Mouse (Mus musculus): ENCODE measurements around the gene Rnd2. TPM values are rescaled to one million over a fixed set of nuclear protein-coding genes. Genes with fewer than 3 reads are reported as not detected.
A peak's percentile ranks its signal among the peaks of the same experiment; 100 is the strongest.
"Not testable (repeated sequence)": the region's sequence is repeated elsewhere in the genome, so short reads cannot be mapped to it uniquely, and the experiment has no call there.

The Rnd2 gene
- total RNA-seq, 2 experiments from 2014 or later: 145 to 159 TPM

DNA sequence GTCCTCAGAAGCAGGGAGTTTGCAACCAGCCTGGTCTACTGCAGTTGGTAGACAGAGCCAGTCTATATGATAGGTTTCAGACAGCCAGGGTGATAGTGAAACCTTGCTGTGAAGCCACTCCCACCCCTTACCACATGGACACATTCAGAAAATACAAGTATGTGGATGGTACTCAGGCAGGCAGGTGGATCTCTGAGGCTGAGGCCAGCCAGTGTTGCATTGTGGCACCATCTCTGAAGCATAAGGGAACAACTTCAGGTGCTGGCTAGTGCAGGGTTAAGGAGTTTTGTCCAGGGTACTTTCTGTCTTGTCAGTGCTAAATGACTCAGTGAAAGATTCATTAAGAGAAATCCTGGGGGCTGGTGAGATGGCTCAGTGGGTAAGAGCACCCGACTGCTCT, 18.5 kb upstream of the Rnd2 start:
- no peak for DNase-seq (ENCODE audit: extremely low spot score in 1 of 2, low spot score in 1 of 2)

DNA sequence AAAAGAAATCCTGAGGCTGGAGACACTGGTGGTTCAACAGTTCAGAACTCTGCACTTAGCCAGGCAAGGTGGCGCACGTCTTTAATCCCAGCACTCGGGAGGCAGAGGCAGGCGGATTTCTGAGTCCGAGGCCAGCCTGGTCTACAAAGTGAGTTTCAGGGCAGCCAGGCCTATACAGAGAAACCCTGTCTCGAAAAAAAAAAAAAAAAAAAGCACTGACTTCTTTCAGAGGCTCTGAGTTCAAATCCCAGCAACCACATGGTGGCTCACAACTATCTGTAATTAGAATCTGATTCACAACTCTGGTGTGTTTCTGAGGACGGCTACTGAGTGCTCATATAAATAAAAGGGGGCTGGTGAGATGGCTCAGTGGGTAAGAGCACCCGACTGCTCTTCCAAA, 17.9 kb upstream of the Rnd2 start:
- not testable (repeated sequence) for DNase-seq (ENCODE audit: extremely low spot score in 1 of 2, low spot score in 1 of 2)

DNA sequence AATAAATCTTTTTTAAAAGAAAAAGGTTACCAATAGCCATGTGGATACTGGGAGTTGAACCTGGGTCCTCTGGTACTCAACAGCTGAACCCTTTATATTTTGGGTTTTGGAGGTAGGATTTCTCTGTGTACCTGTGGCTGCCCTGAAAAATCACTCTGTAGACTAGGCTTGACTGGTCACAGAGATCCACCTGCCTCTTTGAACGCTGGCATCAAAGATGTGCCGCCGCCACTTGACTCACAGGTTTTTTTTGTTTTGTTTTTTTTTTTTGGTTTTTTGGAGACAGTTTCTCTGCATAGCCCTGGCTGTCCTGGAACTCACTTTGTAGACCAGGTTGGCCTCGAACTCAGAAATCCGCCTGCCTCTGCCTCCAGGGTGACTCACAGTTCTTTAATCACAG, 17.0 kb upstream of the Rnd2 start:
- DNase-seq (ENCODE audit: extremely low spot score in 1 of 2, low spot score in 1 of 2): no peak

DNA sequence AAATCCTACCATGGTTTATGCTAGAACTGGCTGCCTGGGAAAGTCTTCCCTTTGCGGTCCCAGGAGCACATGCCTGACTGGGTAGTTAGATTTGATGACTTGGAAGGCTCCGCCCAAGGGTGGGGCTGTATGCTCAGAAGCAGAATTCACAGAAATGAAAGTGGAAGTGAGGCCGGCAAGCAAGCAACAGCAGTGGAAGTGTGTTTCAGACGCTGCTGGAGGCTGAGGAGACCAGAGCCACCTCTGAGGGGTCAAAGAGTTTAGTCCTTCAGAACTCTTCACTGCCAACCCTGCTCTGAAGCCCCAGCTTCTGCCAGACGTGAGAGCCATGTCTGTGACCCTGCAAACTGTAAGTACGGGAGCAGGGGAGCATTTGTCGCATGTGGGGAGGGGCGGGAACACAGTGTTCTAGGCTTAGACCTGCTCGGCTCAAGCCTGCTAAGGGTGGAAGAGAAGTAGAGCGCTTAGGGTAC, 16.5 kb upstream of the Rnd2 start, which contains the start of gene Ifi35:
TSS of gene Ifi35 (plus strand) at position 134 of the 473 bp plus-strand sequence.
- DNase-seq (ENCODE audit: extremely low spot score in 1 of 2, low spot score in 1 of 2): no peak

GRCm38 (mm10) chr11:101448899-101449298, 15.9 kb upstream of the Rnd2 start:
- DNase-seq (ENCODE audit: extremely low spot score in 1 of 2, low spot score in 1 of 2): no peak

DNA sequence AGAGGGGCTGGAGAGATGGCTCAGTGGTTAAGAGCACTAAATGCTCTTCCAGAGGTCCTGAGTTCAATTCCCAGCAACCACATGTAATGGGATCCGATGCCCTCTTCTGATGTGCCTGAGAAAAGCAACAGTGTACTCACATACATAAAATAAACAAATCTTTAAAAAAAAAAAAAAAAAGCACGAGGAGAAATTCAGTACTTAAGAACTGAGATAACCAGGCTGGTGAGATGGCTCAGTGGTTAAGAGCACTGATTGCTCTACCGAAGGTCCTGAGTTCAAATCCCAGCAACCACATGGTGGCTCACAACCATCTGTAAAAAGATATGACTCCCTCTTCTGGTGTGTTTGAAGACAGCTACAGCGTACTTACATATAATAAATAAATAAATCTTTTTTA, 15.2 kb upstream of the Rnd2 start:
- DNase-seq (ENCODE audit: extremely low spot score in 1 of 2, low spot score in 1 of 2): not testable (repeated sequence)

GRCm38 (mm10) chr11:101450394-101450793, 14.4 kb upstream of the Rnd2 start:
- DNase-seq (ENCODE audit: extremely low spot score in 1 of 2, low spot score in 1 of 2): no peak

- no peak for DNase-seq (ENCODE audit: extremely low spot score in 1 of 2, low spot score in 1 of 2)
These were observed 13.3 kb upstream of the Rnd2 start for GRCm38 (mm10) chr11:101451536-101451935.

GRCm38 (mm10) chr11:101452093-101452774, 12.6 kb upstream of the Rnd2 start:
- DNase-seq (ENCODE audit: extremely low spot score in 1 of 2, low spot score in 1 of 2): no peak

GRCm38 (mm10) chr11:101454702-101455101, 10.1 kb upstream of the Rnd2 start:
- no peak for DNase-seq (ENCODE audit: extremely low spot score in 1 of 2, low spot score in 1 of 2)

GRCm38 (mm10) chr11:101455627-101456026, 9.2 kb upstream of the Rnd2 start:
- DNase-seq (ENCODE audit: extremely low spot score in 1 of 2, low spot score in 1 of 2): no peak

GRCm38 (mm10) chr11:101457631-101458030, 7.2 kb upstream of the Rnd2 start:
- DNase-seq (ENCODE audit: extremely low spot score in 1 of 2, low spot score in 1 of 2): no peak

DNA sequence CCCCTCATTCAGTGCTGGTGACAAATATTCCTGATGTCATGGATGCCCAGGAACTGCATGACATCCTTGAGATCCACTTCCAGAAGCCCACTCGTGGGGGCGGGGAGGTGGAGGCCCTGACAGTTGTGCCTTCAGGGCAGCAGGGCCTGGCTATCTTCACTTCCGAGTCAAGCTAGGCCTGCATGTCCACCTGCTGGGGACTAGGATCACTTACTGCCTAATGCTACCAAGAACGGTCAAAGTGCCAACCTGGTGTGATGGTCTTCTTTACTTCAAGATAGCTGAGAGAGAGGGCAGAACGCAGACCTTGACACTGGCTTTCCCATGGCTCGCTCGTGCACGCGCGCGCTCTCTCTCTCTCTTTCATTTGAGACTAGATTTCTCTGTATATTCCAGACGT, 6.6 kb upstream of the Rnd2 start:
- no peak for DNase-seq (ENCODE audit: extremely low spot score in 1 of 2, low spot score in 1 of 2)

DNA sequence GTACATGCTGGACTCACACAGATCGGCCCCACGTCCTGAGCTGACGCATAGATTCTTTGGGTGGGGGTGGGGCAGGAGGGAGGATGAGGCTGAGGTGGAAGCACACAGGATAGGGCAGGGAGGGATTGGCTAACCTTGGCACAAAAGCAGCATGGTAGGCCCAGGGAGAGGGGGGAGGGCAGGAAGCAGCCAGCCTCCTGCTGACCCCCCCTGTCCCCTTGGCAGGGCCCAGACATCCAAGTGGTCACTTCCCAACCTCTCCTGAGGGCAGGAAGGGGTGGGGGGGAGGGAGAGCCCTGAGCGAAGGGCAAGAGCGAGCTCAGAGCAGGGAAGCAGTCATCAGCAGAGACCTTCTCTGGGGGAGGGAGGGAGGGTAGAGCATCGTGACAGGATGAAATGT, 5.1 kb upstream of the Rnd2 start:
- no peak for DNase-seq (ENCODE audit: extremely low spot score in 1 of 2, low spot score in 1 of 2)

- no peak for DNase-seq (ENCODE audit: extremely low spot score in 1 of 2, low spot score in 1 of 2)
These were observed 4.5 kb upstream of the Rnd2 start for GRCm38 (mm10) chr11:101460321-101460720.

DNA sequence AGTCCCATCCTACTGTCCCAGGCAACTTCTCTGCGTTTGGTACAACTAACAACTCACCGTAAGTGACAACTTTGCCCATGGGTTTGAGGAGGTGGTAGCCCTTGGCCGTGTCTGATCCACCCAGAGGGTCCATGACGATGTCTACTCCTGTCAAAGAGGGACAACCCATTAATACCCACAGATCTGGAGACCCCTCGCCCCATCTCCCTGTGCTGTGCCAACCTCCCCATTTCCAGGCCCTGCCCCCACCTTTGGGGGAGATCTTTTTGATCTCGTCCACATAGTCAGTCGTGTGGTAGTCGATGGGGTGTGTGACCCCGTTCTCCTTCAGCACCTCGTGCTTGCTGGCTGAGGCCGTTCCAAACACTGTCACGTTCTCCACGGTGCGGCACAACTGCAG, 2.7 kb upstream of the Rnd2 start:
- no peak for DNase-seq (ENCODE audit: extremely low spot score in 1 of 2, low spot score in 1 of 2)

GRCm38 (mm10) chr11:101462583-101463440, 2.0 kb upstream of the Rnd2 start:
- no peak for DNase-seq (ENCODE audit: extremely low spot score in 1 of 2, low spot score in 1 of 2)

DNA sequence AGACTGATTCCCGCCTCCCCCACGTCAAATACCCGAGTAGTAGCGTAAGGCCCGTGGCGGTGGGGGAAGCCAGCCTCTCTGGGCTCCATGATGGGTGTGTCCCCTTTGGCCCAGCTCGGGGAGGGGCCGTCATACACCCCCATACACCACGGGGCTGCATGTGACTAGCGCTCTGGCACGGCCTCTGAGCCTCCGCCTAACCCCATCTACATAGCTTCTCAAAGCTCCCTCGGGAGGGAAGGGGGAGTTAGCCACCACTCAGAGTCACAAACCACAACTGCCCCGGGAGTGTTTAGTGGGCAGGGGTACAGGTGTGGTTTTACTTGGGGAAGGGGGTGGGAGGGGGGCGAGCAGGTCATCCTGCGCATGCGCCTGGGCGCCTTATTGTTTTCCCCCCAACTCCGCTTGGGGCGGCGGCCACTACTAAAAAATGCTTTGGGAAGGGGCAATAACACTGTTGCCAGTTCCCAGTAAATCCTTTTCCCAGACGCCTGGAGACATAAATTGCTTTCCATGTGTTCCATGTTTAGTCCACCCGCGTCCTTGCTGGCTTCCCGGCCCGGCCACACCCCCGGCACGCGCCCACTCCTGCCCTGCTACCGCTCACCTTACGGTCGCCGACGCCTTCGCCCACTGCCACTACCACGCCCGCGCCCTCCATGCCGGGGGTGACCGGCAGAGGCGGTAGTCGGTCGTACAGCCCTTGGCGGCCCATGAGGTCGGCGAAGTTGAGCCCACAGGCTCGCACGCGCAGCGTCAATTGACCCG, 486 bp downstream of the Rnd2 start:
- DNase-seq (ENCODE audit: extremely low spot score in 1 of 2, low spot score in 1 of 2): no peak

- DNase-seq (ENCODE audit: extremely low spot score in 1 of 2, low spot score in 1 of 2): peak; percentile 38 to 42
These were observed 1.2 kb downstream of the Rnd2 start, which contains the start of gene Vat1 for GRCm38 (mm10) chr11:101465869-101466551. TSS of gene Vat1 (minus strand) at chr11:101466230.

DNA sequence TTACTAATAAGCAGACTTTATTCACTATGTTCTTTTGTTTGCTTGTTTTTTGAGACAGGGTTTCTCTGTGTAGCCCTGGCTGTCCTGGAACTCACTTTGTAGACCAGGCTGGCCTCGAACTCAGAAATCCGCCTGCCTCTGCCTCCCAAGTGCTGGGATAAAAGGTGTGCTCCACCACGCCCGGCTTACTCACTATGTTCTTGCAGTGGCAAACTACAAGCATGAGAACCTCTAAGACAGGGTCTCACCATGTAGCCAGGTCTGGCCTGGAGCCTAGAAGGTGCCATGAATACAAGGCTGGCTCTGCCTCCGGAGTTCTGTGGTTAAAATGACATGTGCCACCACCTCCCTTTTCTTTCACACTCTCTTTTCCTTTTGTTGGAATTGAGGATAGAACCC, 1.8 kb downstream of the Rnd2 start:
- not testable (repeated sequence) for DNase-seq (ENCODE audit: extremely low spot score in 1 of 2, low spot score in 1 of 2)
